Mouse (Mus musculus): ENCODE results near the gene Lsm14a.

- no peak for TF ChIP-seq POLR2A (IDR thresholded peaks at IDR 0.05; ENCODE audit: insufficient read length, low read depth)
- TF ChIP-seq MYOG (IDR thresholded peaks at IDR 0.05; ENCODE audit: control insufficient read depth in 1 of 3, insufficient read depth in 1 of 3, insufficient read length in 2 of 3, low read depth in 2 of 3) = no peak
- TF ChIP-seq TCF12 (IDR thresholded peaks at IDR 0.05; ENCODE audit: insufficient read depth, poor library complexity, severe bottlenecking) = no peak
- no peak for TF ChIP-seq USF1 (IDR thresholded peaks at IDR 0.05; ENCODE audit: low read depth)
- no peak for TF ChIP-seq MAX (IDR thresholded peaks at IDR 0.05; ENCODE audit: low read depth)
- no peak for TF ChIP-seq MYOD1 (IDR thresholded peaks at IDR 0.05; ENCODE audit: control insufficient read depth in 1 of 3, insufficient read length in 2 of 3, low read depth in 2 of 3)
- TF ChIP-seq E2F4 (IDR thresholded peaks at IDR 0.05; ENCODE audit: insufficient read depth) = no peak
- TF ChIP-seq CEBPB (IDR thresholded peaks at IDR 0.05; ENCODE audit: insufficient read depth, poor library complexity, severe bottlenecking) = no peak
- no peak for TF ChIP-seq POLR2AphosphoS2 (IDR thresholded peaks at IDR 0.05; ENCODE audit: insufficient read length, low read depth)
- TF ChIP-seq SRF (IDR thresholded peaks at IDR 0.05; ENCODE audit: control insufficient read depth, insufficient read length, low read depth) = no peak
These were observed 37.5 kb downstream of the Lsm14a start for GRCm38 (mm10) chr7:34355629-34356028.

Data from myocyte (in vitro differentiated cells).